Mouse (Mus musculus) MEL (cell line): ENCODE measurements around the gene Cfap157. TPM values are rescaled to one million over a fixed set of nuclear protein-coding genes. Genes with fewer than 3 reads are reported as not detected.

Experiments
- DNase-seq: peaks from one replicate; pipeline ENCODE4 v3.0.0; 2011; ENCODE audit warnings: low read depth, low spot score
- H3K27ac ChIP-seq: 2 replicates; pipeline ENCODE4 v1.5.1; 2012; ENCODE audit warnings: low read depth, mild to moderate bottlenecking, control low read depth, low read length, moderate library complexity; ENCODE audit not compliant: control insufficient read depth
- H3K27me3 ChIP-seq, 2 experiments: fragments of 150-350 bp in 1 of 2; sonication (generic) in 1 of 2; 2 replicates each; pipeline ENCODE4 v1.6.1; 2012; ENCODE audit warnings: low read length in 2 of 2, mild to moderate bottlenecking in 2 of 2, improper control_type of control experiment in 1 of 2, moderate library complexity in 1 of 2; ENCODE audit not compliant: insufficient read depth in 2 of 2, control insufficient read depth in 1 of 2
- H3K36me3 ChIP-seq, 2 experiments: 2 replicates each; pipeline ENCODE4 v1.6.1; 2012 to 2014; ENCODE audit warnings: low read length in 2 of 2, improper control_type of control experiment in 1 of 2, inconsistent platforms in 1 of 2, mild to moderate bottlenecking in 1 of 2; ENCODE audit not compliant: insufficient read depth in 2 of 2, control insufficient read depth in 1 of 2
- H3K4me1 ChIP-seq, 2 experiments: fragments of 150-350 bp in 1 of 2; sonication (generic) in 1 of 2; 2 replicates each; pipeline ENCODE4 v1.6.1; 2012; ENCODE audit warnings: low read length in 2 of 2, improper control_type of control experiment in 1 of 2, mild to moderate bottlenecking in 1 of 2; ENCODE audit not compliant: insufficient read depth in 2 of 2, control insufficient read depth in 1 of 2
- H3K4me3 ChIP-seq, 2 experiments: fragments of 150-350 bp in 1 of 2; sonication (generic) in 1 of 2; 2 replicates each; pipeline ENCODE4 v1.5.1; 2012; ENCODE audit warnings: low read depth in 2 of 2, low read length in 2 of 2, mild to moderate bottlenecking in 2 of 2, moderate library complexity in 2 of 2, control low read depth in 1 of 2, improper control_type of control experiment in 1 of 2; ENCODE audit not compliant: control insufficient read depth in 1 of 2, insufficient read depth in 1 of 2
- H3K79me2 ChIP-seq: 2 replicates; pipeline ENCODE4 v1.6.1; 2012; ENCODE audit warnings: mild to moderate bottlenecking, low read length, moderate library complexity; ENCODE audit not compliant: control insufficient read depth, poor library complexity, insufficient read depth
- H3K9ac ChIP-seq: 2 replicates; pipeline ENCODE4 v1.6.1; 2012; ENCODE audit warnings: low read depth, mild to moderate bottlenecking, control low read depth, low read length, moderate library complexity; ENCODE audit not compliant: control insufficient read depth, poor library complexity, severe bottlenecking
- H3K9me3 ChIP-seq: fragments of 150-350 bp; sonication (generic); replicated peaks from 2 replicates; pipeline ENCODE4 v1.6.1; 2012; ENCODE audit warnings: mild to moderate bottlenecking, low read length, improper control_type of control experiment, moderate library complexity; ENCODE audit not compliant: insufficient read depth
- BHLHE40 ChIP-seq: IDR thresholded peaks from 2 replicates; pipeline ENCODE4 v1.6.1; 2012; ENCODE audit warnings: low read depth, mild to moderate bottlenecking, inconsistent platforms, low read length, improper control_type of control experiment, borderline replicate concordance
- CHD1 ChIP-seq: IDR thresholded peaks from 2 replicates; pipeline ENCODE4 v1.6.1; 2012; ENCODE audit warnings: low read depth, mild to moderate bottlenecking, inconsistent platforms, low read length, improper control_type of control experiment
- CHD2 ChIP-seq: IDR thresholded peaks from 2 replicates; pipeline ENCODE4 v1.6.1; 2011; ENCODE audit warnings: low read length, improper control_type of control experiment
- CTCF ChIP-seq, 3 experiments: IDR thresholded peaks in 2 of 3; conservative IDR thresholded peaks in 1 of 3; 2 replicates each; pipeline ENCODE4 v1.5.1; 2011 to 2012; ENCODE audit warnings: low read length in 3 of 3, low read depth in 2 of 3, mild to moderate bottlenecking in 2 of 3, improper control_type of control experiment in 1 of 3, inconsistent platforms in 1 of 3, mixed read lengths in 1 of 3, moderate library complexity in 1 of 3; ENCODE audit not compliant: control insufficient read depth in 1 of 3, insufficient read depth in 1 of 3, poor library complexity in 1 of 3, severe bottlenecking in 1 of 3
- E2F4 ChIP-seq: IDR thresholded peaks from 2 replicates; pipeline ENCODE4 v1.6.1; 2011; ENCODE audit warnings: low read depth, low read length, improper control_type of control experiment, borderline replicate concordance
- ELF1 ChIP-seq: IDR thresholded peaks from 2 replicates; pipeline ENCODE4 v1.6.1; 2014; ENCODE audit warnings: low read depth, mild to moderate bottlenecking, inconsistent platforms, low read length, improper control_type of control experiment, moderate library complexity
- EP300 ChIP-seq, 2 experiments: IDR thresholded peaks; 2 replicates each; pipeline ENCODE4 v1.6.1; 2011; ENCODE audit warnings: improper control_type of control experiment in 2 of 2, low read length in 2 of 2, low read depth in 1 of 2, mild to moderate bottlenecking in 1 of 2
- ETS1 ChIP-seq: IDR thresholded peaks from 2 replicates; pipeline ENCODE4 v1.6.1; 2012; ENCODE audit warnings: low read depth, mild to moderate bottlenecking, inconsistent platforms, low read length, improper control_type of control experiment, moderate library complexity
- KAT2A ChIP-seq: conservative IDR thresholded peaks from 2 replicates; pipeline ENCODE4 v1.6.1; 2012; ENCODE audit warnings: low read depth, low read length, improper control_type of control experiment, inconsistent platforms
- MAX ChIP-seq: IDR thresholded peaks from 2 replicates; pipeline ENCODE4 v1.6.1; 2011; ENCODE audit warnings: low read length, improper control_type of control experiment
- MXI1 ChIP-seq: IDR thresholded peaks from 2 replicates; pipeline ENCODE4 v1.6.1; 2011; ENCODE audit warnings: mild to moderate bottlenecking, low read depth, low read length, improper control_type of control experiment
- MYB ChIP-seq: IDR thresholded peaks from 2 replicates; pipeline ENCODE4 v1.6.1; 2011; ENCODE audit warnings: mild to moderate bottlenecking, low read depth, low read length, improper control_type of control experiment
- MYC ChIP-seq: IDR thresholded peaks from 2 replicates; pipeline ENCODE4 v1.6.1; 2011; ENCODE audit warnings: low read depth, mild to moderate bottlenecking, low read length, improper control_type of control experiment, moderate library complexity
- NRF1 ChIP-seq: IDR thresholded peaks from 2 replicates; pipeline ENCODE4 v1.6.1; 2014; ENCODE audit warnings: low read depth, mild to moderate bottlenecking, inconsistent platforms, low read length, improper control_type of control experiment, moderate library complexity; ENCODE audit not compliant: poor library complexity, insufficient read depth, severe bottlenecking
- POLR2A ChIP-seq, 2 experiments: IDR thresholded peaks; 2 replicates each; pipeline ENCODE4 v1.6.1; 2011 to 2012; ENCODE audit warnings: low read length in 2 of 2, mild to moderate bottlenecking in 2 of 2, control low read depth in 1 of 2, improper control_type of control experiment in 1 of 2, low read depth in 1 of 2, moderate library complexity in 1 of 2; ENCODE audit not compliant: control insufficient read depth in 1 of 2, insufficient read depth in 1 of 2, poor library complexity in 1 of 2
- POLR2AphosphoS2 ChIP-seq: IDR thresholded peaks from 2 replicates; pipeline ENCODE4 v1.6.1; 2011; ENCODE audit warnings: low read length, improper control_type of control experiment
- POLR2AphosphoS5 ChIP-seq: IDR thresholded peaks from 2 replicates; pipeline ENCODE4 v1.6.1; 2012; ENCODE audit warnings: low read depth, borderline replicate concordance, mild to moderate bottlenecking, inconsistent platforms, low read length, moderate library complexity, mixed read lengths
- SIN3A ChIP-seq: IDR thresholded peaks from 2 replicates; pipeline ENCODE4 v1.6.1; 2012; ENCODE audit warnings: low read length, improper control_type of control experiment, inconsistent platforms
- SMC3 ChIP-seq: IDR thresholded peaks from 2 replicates; pipeline ENCODE4 v1.6.1; 2011; ENCODE audit warnings: low read depth, low read length, improper control_type of control experiment
- TAL1 ChIP-seq: IDR thresholded peaks from 2 replicates; pipeline ENCODE4 v1.6.1; 2012; ENCODE audit warnings: mild to moderate bottlenecking, inconsistent platforms, low read length, moderate library complexity, mixed read lengths
- TBP ChIP-seq: IDR thresholded peaks from 2 replicates; pipeline ENCODE4 v1.8.0; 2011; ENCODE audit warnings: low read depth, low read length, improper control_type of control experiment
- TCF12 ChIP-seq: IDR thresholded peaks from 2 replicates; pipeline ENCODE4 v1.6.1; 2014; ENCODE audit warnings: low read depth, mild to moderate bottlenecking, inconsistent platforms, low read length, improper control_type of control experiment, moderate library complexity
- USF1 ChIP-seq: IDR thresholded peaks from 2 replicates; pipeline ENCODE4 v1.6.1; 2014; ENCODE audit warnings: low read depth, mild to moderate bottlenecking, inconsistent platforms, low read length, improper control_type of control experiment, moderate library complexity
- ZC3H11A ChIP-seq: IDR thresholded peaks from 2 replicates; pipeline ENCODE4 v1.6.1; 2012; ENCODE audit warnings: low read depth, mild to moderate bottlenecking, inconsistent platforms, low read length, improper control_type of control experiment
- ZKSCAN1 ChIP-seq: IDR thresholded peaks from 2 replicates; pipeline ENCODE4 v1.6.1; 2012; ENCODE audit warnings: low read depth, mild to moderate bottlenecking, inconsistent platforms, low read length, improper control_type of control experiment, moderate library complexity
- ZNF384 ChIP-seq: IDR thresholded peaks from 2 replicates; pipeline ENCODE4 v1.6.1; 2012; ENCODE audit warnings: low read depth, mild to moderate bottlenecking, inconsistent platforms, low read length, improper control_type of control experiment
- polyA plus RNA-seq, 2 experiments: library from polyadenylated mRNA; stranded (reverse) in 1 of 2; unstranded in 1 of 2; fragments of >175 nt in 1 of 2; fragments of >200 nt in 1 of 2; gene quantifications; 2 replicates each; pipeline versions ENCODE4 v1.2.1 to v1.2.4; 2012; ENCODE audit warnings: low replicate concordance in 2 of 2, low read depth in 1 of 2; ENCODE audit not compliant: insufficient read length in 2 of 2, insufficient read depth in 1 of 2, missing spikeins in 1 of 2
- total RNA-seq: library from RNA; depleted of rRNA; stranded (reverse); fragments of 300-350 nt; gene quantifications from 2 replicates; pipeline ENCODE4 v1.2.3, GENCODE M21; 2012

Gene Cfap157
- total and polyA plus RNA-seq, 3 experiments: 0.12 to 2.3 TPM; not detected in 1

GRCm38 (mm10) chr2:32730854-32731253, 53.4 kb downstream of the Cfap157 start:
- H3K9me3 ChIP-seq: no peaks in the 10 kb centered on the region
- H3K36me3 ChIP-seq: no peaks in the 10 kb centered on the region
- peaks cover 0 to 3% of the 10 kb centered on the region in 2 experiments; a peak in 1 of 4 replicates for H3K4me1 ChIP-seq
- no peak for TF ChIP-seq ZKSCAN1
- no peak for TF ChIP-seq ZNF384
- TF ChIP-seq MYB: no peak
- no peak for TF ChIP-seq ELF1
- no peak for TF ChIP-seq CHD2
- TF ChIP-seq POLR2A (IDR thresholded peaks at IDR 0.05; ENCODE audit: control insufficient read depth in 1 of 2, insufficient read depth in 1 of 2, low read depth in 1 of 2, low read length in 2 of 2, poor library complexity in 1 of 2): no peak
- no peak for TF ChIP-seq E2F4
- no peak for TF ChIP-seq POLR2AphosphoS2
- TF ChIP-seq MXI1: no peak
- no peak for TF ChIP-seq NRF1
- no peak for TF ChIP-seq KAT2A
- TF ChIP-seq SMC3: no peak
- no peak for TF ChIP-seq BHLHE40
- no peak for TF ChIP-seq CTCF (IDR thresholded peaks at IDR 0.05 in 2 of 3, conservative IDR thresholded peaks at IDR 0.05 in 1 of 3; ENCODE audit: control insufficient read depth in 1 of 3, insufficient read depth in 1 of 3, low read depth in 2 of 3, low read length in 3 of 3, poor library complexity in 1 of 3, severe bottlenecking in 1 of 3)
- TF ChIP-seq TBP: no peak
- TF ChIP-seq SIN3A: no peak
- no peak for TF ChIP-seq CHD1
- TF ChIP-seq, all 39 proteins: peak for 0
- H3K4me3 ChIP-seq: no peak overlapping the region
- H3K79me2 ChIP-seq: no peaks in the 10 kb centered on the region
- H3K27ac ChIP-seq: no peak overlapping the region
- H3K27me3 ChIP-seq: no peaks in the 10 kb centered on the region; a peak in 1 of 4 replicates
- no peak overlapping the region for H3K9ac ChIP-seq
- no peak for DNase-seq

- H3K9ac ChIP-seq: no peak overlapping the region
- no peaks in the 10 kb centered on the region; a peak in 1 of 4 replicates for H3K27me3 ChIP-seq
- no peak overlapping the region for H3K27ac ChIP-seq
- peaks cover 0 to 3% of the 10 kb centered on the region in 2 experiments; a peak in 1 of 4 replicates for H3K4me1 ChIP-seq
- no peaks in the 10 kb centered on the region for H3K36me3 ChIP-seq
- H3K4me3 ChIP-seq: no peak overlapping the region
- no peak for DNase-seq
- H3K79me2 ChIP-seq: no peaks in the 10 kb centered on the region
- TF ChIP-seq ZNF384: no peak
- TF ChIP-seq TBP: no peak
- TF ChIP-seq TAL1: no peak
- no peak for TF ChIP-seq ETS1
- TF ChIP-seq USF1: no peak
- TF ChIP-seq KAT2A: no peak
- TF ChIP-seq SIN3A: no peak
- TF ChIP-seq TCF12: no peak
- no peak for TF ChIP-seq CHD1
- no peak for TF ChIP-seq MYC
- no peak for TF ChIP-seq MXI1
- TF ChIP-seq POLR2AphosphoS5: no peak
- no peak for TF ChIP-seq MAX
- no peak for TF ChIP-seq EP300 (IDR thresholded peaks at IDR 0.05; ENCODE audit: low read depth in 1 of 2, low read length in 2 of 2)
- no peak for TF ChIP-seq ZC3H11A
- no peak for TF ChIP-seq CTCF (IDR thresholded peaks at IDR 0.05 in 2 of 3, conservative IDR thresholded peaks at IDR 0.05 in 1 of 3; ENCODE audit: control insufficient read depth in 1 of 3, insufficient read depth in 1 of 3, low read depth in 2 of 3, low read length in 3 of 3, poor library complexity in 1 of 3, severe bottlenecking in 1 of 3)
- TF ChIP-seq ZKSCAN1: no peak
- no peak for TF ChIP-seq POLR2AphosphoS2
- no peak for TF ChIP-seq E2F4
- no peaks in the 10 kb centered on the region for H3K9me3 ChIP-seq
These were observed 54.7 kb downstream of the Cfap157 start for GRCm38 (mm10) chr2:32729547-32729946.
